Mouse (Mus musculus) brain, adult 2 months (tissue): ENCODE data around the gene Slc1a7.

Experiments
- DNase-seq: peaks from one replicate; pipeline ENCODE4 v3.0.0; 2011; ENCODE audit warnings: low read depth, low spot score

The Slc1a7 gene

GRCm38 (mm10) chr4:107967966-107968682, at the start of gene Slc1a7:
Gene Slc1a7, plus strand, starts transcription at chr4:107968332.
- DNase-seq = no peak

GRCm38 (mm10) chr4:107920336-107920735, 47.8 kb upstream of the Slc1a7 start:
- DNase-seq = no peak

- DNase-seq = no peak
Measured at GRCm38 (mm10) chr4:107921152-107921695, 46.9 kb upstream of the Slc1a7 start.

- DNase-seq = no peak
Measured at GRCm38 (mm10) chr4:107921952-107922351, 46.2 kb upstream of the Slc1a7 start.

GRCm38 (mm10) chr4:107923145-107923802, 44.9 kb upstream of the Slc1a7 start, which contains the start of gene Cpt2:
Gene Cpt2, minus strand, starts transcription at chr4:107923610.
- DNase-seq = peak; percentile 90

GRCm38 (mm10) chr4:107923803-107924194, 44.3 kb upstream of the Slc1a7 start:
- no peak for DNase-seq

- DNase-seq = no peak
Measured at GRCm38 (mm10) chr4:107928269-107928668, 39.9 kb upstream of the Slc1a7 start.

- no peak for DNase-seq
Measured at GRCm38 (mm10) chr4:107928726-107929125, 39.4 kb upstream of the Slc1a7 start.

- DNase-seq = no peak
Measured at GRCm38 (mm10) chr4:107931453-107931852, 36.7 kb upstream of the Slc1a7 start.

- DNase-seq = no peak
Measured at GRCm38 (mm10) chr4:107933239-107933638, 34.9 kb upstream of the Slc1a7 start.

GRCm38 (mm10) chr4:107935254-107935653, 32.9 kb upstream of the Slc1a7 start:
- no peak for DNase-seq

GRCm38 (mm10) chr4:107937338-107937737, 30.8 kb upstream of the Slc1a7 start:
- peak; percentile 93 for DNase-seq

GRCm38 (mm10) chr4:107938124-107938523, 30.0 kb upstream of the Slc1a7 start:
- DNase-seq = peak; percentile 31

- DNase-seq = no peak
Measured at GRCm38 (mm10) chr4:107942741-107943140, 25.4 kb upstream of the Slc1a7 start.

- peak; percentile 55 for DNase-seq
Measured at GRCm38 (mm10) chr4:107944141-107944540, 24.0 kb upstream of the Slc1a7 start.

- no peak for DNase-seq
Measured at GRCm38 (mm10) chr4:107949918-107950317, 18.2 kb upstream of the Slc1a7 start.

GRCm38 (mm10) chr4:107952845-107953244, 15.3 kb upstream of the Slc1a7 start:
- DNase-seq = peak; percentile 43

GRCm38 (mm10) chr4:107955691-107956090, 12.4 kb upstream of the Slc1a7 start:
- DNase-seq = no peak

GRCm38 (mm10) chr4:107958487-107958886, 9.6 kb upstream of the Slc1a7 start:
- DNase-seq = no peak

- DNase-seq = no peak
Measured at GRCm38 (mm10) chr4:107962044-107962732, 5.9 kb upstream of the Slc1a7 start.

GRCm38 (mm10) chr4:107962792-107963191, 5.3 kb upstream of the Slc1a7 start:
- DNase-seq = no peak

GRCm38 (mm10) chr4:107966416-107967109, 1.6 kb upstream of the Slc1a7 start:
- DNase-seq = no peak
